Mouse (Mus musculus) spleen, adult 12 weeks (tissue): Measurements from ENCODE around the gene Slc16a1.
A peak's percentile ranks its signal among the peaks of the same experiment; 100 is the strongest.

Source experiments
- DNase-seq: peaks from one replicate; pipeline ENCODE4 v3.0.0; 2022; ENCODE audit warnings: low spot score

The Slc16a1 gene

DNA sequence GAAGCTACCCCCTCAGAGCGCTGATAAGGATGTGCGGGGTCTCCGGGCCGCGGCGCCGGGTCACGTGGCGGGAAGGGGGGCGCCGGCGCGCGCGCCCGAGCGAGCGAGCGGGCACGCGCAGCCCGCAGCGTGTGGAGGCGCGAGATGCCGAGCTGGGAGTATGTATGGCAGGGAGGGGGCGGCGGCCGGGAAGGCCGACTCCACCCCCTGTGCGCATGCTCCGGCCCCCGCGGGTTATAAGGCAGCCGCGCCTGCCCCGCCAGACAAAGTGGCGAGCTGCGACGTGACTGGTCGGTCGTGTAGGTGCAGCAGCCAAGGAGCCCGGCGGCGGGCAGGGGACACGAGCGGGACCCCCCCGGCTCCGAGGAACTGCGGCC is at the start of gene Slc16a1:
Gene Slc16a1, plus strand, starts transcription at position 266 of the 377 bp plus-strand sequence.
- DNase-seq = peak; percentile 90

DNA sequence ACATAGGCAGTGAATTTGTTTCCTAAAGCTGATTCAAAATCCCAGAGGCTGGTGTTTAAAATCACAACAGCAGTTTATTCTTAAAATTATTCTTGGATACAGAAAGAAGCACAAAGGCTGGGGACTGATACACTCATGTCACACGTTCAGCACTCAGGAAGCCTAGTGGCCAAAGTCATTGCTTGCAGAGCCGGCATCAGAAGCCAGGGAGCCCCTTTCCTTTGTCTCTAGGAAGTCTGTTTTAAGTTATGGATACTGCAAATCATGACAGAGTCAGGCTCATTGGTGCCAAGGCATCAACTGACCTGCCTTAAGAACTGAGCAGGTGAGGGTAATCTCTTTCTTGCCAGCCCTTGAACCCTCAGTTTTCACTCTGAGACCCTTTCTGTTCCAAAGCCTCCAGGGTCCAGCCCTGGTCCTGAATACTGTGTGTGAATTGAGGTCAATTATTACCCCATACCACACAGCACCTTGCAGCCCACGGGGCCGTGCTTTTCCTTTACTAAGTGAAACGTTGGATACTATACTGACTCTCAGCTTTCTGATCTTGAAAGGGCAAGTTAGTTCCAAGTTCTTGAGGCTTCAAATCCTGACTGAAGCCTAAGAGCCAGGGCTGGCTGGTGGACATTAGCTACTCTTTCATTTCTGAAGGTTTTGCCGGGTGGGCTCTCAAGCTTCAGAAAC is 41.9 kb upstream of the Slc16a1 start:
- no peak for DNase-seq

- DNase-seq = no peak
Measured at GRCm38 (mm10) chr3:104597135-104597764, 41.2 kb upstream of the Slc16a1 start.

DNA sequence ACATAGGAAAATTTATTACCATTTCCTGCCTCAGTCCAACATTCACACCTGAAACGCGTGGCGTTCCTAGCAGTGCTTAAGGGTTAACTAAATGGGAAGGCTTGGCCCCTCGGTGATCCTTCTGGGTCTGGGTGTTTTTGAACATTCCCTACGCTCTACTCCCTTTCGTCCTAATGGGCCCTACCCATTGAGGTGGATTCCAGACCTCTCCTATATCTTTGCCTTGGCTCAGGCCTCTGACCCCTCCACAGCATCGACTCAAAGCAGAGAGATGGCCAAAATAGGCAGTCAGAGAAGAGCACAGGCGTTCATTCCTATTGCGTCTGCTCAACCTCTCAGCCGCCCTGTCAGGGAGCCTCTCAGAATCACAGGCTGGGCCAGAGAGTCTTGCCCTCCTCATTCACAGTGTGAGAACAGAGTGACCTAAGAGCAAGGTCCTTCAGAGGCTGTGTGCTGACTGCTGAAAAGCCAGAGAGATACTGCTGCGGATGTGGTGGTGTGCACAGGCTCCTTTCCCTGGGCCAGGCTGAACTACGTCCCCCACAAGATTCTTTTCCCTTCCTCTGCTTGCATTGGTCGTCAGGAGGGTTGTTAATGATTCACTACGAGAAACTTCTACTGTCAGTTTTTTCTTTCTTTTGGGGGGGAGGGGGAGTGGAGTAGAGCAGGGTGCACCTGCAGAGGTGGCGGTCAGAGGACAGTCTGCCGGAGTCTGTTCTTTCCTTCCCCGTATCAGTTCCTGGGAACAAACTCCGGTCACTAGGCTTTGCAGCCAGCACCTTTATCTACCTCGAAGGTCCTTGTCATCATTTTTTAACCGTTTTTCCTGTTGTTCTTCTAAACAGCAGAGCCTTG is 38.9 kb upstream of the Slc16a1 start:
- DNase-seq = no peak

DNA sequence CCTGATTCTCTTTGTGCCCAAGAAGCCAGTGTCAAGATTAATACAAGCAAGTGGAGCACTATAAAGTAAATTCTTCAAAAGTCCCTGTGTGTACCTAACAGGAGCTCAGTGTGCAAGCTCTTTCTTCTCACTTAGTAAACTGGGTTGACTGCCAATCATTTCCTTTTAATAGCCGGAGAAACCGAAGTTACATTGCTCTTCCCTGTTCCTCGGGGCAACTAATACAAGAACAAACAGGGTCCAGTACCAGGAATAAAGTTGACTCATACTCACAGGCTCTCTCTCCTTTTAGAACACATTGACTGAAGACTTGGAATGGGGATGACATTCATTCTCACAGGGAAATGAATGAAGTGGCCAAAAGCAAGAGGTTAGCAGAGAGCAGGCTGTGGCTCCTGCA is 37.8 kb upstream of the Slc16a1 start:
- no peak for DNase-seq

DNA sequence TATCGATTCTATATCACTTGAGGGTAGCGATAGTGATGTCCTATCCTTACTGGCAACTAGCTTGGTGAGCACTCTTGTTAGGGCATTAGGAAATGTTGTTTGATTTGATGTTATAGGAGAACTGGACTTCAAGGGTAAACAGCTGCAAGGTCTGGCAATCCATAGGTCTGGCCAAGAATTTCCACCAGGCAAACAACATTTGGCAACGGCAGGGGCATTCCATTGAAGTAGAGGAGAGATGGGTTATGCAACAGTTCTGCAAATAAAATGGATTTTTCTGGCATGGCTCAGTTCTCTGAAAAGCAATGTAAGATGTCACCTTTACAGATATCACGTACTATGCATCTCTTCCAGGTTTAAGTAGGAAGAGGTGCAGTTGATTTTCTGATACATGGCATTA is 36.8 kb upstream of the Slc16a1 start:
- no peak for DNase-seq

GRCm38 (mm10) chr3:104609690-104610380 is 28.6 kb upstream of the Slc16a1 start:
- DNase-seq = no peak

DNA sequence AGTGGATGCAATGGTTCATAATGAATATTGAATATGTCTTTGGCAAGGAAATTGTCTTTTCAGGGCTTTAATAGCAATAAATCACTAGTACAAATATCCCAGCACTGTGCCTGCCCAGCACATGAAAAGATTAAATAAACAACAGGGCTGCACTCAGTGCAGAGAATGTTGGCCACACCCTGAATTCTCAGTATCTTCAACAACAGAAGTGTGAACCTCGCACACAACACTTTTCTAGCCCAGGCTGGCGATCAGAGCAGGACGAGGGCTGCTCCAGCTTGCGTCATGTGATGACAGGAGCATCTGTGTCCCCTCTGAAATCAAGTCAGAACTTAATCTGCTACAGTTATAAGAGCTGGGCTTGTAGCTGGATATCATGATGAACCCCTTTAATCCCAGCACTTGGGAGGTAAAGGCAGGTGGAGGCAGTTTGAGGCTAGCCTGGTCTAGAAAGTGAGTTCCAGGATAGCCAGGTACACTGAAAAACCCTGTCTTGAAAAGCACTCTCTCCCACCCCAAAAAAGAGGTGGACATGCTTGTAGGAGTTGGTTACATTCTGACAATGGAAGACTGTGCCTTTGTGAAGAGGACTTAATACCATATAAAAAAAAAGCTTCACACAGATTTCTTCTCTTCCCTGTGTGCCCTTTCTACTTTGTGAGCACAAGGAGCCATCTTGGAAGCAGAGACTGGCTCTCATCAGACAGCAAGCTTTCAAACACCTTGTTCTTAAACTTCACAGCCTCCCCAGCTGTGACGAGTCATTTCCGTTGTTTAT is 27.8 kb upstream of the Slc16a1 start:
- no peak for DNase-seq

- DNase-seq = no peak
Measured at GRCm38 (mm10) chr3:104611951-104612350, 26.5 kb upstream of the Slc16a1 start.

GRCm38 (mm10) chr3:104613102-104613501 is 25.4 kb upstream of the Slc16a1 start:
- DNase-seq = no peak

- no peak for DNase-seq
Measured at GRCm38 (mm10) chr3:104614081-104614480, 24.4 kb upstream of the Slc16a1 start.

DNA sequence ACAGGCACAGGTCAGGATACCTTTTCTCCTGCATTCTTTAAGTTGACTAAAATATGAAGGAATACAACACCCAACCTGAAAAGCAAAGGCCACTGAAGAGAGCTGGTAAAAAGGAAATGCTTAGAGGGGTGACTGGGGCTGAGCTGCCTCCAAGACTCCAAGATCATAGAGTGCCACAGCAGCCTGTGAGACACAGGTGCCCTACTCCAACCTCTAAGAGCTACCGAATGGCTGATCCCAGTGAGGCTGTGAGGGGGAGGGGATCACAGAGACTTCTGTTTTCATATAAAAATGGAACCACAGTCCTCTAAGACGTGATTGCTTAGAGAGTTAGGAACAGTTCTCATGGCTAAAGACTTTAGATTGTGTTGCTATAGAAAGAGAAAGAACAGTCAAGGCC is 23.3 kb upstream of the Slc16a1 start:
- DNase-seq = no peak

DNA sequence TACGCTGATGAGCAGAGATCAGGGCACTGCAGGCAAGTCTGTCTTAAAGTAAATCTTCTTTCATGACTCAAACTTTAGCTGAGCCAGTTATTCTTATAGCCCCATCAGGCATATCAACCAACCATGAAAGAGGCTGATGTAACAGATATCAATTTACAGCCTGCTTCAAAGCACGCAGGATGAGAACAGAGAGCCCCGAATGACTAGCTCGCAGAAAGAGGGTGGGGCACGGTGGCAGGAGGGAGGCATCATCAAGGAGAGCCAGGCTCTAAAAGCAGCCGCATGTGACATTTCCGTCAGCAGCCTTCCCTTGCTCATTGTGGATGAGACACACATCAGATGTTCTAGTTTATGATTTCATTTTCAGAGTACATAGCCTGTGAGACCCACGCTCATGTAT is 22.3 kb upstream of the Slc16a1 start:
- DNase-seq = no peak

- no peak for DNase-seq
Measured at GRCm38 (mm10) chr3:104621841-104622240, 16.6 kb upstream of the Slc16a1 start.

GRCm38 (mm10) chr3:104629810-104630209 is 8.7 kb upstream of the Slc16a1 start:
- no peak for DNase-seq

GRCm38 (mm10) chr3:104630941-104631340 is 7.5 kb upstream of the Slc16a1 start:
- no peak for DNase-seq

- DNase-seq = peak; percentile 67
Measured at GRCm38 (mm10) chr3:104632560-104633162, 5.8 kb upstream of the Slc16a1 start.

- no peak for DNase-seq
Measured at GRCm38 (mm10) chr3:104636491-104636890, 2.0 kb upstream of the Slc16a1 start.

DNA sequence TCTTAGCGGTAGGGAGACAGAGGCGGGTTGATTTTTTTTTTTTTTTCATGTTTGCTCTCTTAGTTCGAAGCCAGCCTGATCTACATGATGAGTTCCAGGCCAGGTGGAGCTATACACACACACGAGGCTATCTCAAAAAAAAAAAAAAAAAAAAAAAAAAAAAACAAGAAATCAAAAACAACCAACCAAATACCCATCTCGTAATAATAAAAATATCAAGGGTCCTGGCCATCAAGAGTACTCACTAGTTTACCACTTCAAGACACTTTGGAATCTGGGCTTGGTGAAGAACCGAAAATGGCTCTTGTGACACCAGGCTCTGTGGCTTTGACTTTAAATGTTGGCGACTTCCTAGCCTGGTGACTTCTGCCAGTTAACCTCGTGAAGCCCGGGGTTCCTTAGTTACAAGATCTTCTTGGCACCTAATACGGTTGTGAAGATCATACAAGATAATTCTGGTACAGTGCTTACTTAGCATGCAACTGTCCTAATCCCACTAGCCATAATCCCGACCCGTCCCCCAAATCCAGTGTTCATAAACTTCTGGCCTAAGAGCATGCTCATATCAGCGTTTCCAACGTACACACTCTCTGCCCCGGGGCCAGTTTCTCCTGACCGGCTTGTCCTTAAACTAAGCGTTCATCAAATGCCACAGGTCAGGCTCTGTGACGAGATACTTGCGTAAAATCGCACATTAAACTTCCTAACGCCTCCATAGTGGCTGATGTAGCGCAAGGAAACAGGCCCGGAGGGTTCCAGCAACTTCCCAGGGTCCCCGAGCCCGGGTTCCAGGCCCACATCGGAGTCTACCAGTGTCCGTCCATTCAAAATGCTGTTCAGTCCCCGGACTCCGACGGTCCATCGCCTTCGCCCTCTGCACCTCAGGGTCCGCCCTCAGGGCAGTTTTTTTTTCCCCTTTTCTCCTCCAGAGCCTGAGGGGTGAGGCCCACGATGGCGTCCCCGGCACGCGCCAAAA is 753 bp upstream of the Slc16a1 start:
- DNase-seq = no peak
